Mouse (Mus musculus) MEL-GATA-1-ER (cell line): ENCODE measurements around the gene B3gnt5.
"Not testable (repeated sequence)": the region's sequence is repeated elsewhere in the genome, so short reads cannot be mapped to it uniquely, and the experiment has no call there.

Experiments
- DNase-seq: peaks from one replicate; pipeline ENCODE4 v3.0.0-alpha.2; 2012; ENCODE audit warnings: low read depth; ENCODE audit errors: extremely low read depth

B3gnt5 gene

DNA sequence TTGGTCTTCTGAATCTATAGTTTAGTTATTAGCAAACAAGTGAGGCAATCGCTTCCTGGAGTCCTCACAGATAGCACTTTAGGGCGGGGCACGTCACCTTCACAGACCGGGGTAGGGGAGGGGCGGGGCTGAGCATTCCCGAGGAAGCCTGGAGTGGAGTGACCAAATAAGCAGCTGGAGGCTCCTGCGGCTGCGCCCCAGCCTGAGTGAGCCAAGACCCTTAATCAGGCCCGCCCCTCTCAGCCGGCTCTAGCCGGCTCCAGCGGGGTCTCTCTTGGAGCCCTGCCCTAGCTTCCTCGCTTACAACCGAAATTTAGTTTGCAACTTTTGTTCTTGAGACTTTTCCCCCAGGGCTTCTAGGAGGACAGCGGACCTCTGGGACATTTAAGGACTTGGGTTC is at the start of gene B3gnt5:
TSS of gene B3gnt5 (plus strand) at position 135 of the 400 bp plus-strand sequence.
- DNase-seq: no peak

DNA sequence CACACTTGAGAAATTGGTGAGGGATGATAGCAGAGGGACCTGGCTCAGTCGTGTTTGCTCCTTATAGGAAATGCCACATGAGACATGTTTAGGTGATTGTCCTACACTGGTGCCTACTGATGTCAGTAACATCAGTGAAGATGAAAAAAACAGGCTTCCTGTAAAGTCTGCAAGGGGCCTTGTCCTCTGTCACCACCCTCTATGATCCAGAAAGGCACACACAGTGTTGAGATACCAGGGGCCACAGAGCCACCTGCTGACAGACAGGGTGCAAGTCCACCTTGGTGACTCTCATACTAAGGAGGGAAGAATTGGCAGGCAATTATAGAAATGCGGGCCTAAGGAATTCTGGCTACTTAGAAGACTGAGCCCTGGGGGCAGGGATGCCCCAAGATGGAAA is 39.0 kb upstream of the B3gnt5 start:
- DNase-seq: no peak

DNA sequence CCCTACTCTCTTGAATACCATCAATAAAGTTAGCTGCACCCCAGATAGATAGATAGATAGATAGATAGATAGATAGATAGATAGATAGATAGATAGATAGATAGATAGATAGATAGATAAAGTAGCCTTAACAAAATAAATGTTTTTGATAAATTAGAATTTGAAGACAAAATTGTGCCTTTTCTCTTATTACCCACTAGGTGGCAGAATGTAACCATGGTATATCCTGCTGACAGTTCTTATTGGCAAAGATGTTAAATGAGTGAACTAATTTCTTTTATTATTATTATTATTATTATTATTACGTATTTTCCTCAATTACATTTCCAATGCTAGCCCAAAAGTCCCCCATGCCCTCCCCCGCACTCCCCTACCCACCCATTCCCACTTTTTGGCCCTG is 35.9 kb upstream of the B3gnt5 start:
- not testable (repeated sequence) for DNase-seq

DNA sequence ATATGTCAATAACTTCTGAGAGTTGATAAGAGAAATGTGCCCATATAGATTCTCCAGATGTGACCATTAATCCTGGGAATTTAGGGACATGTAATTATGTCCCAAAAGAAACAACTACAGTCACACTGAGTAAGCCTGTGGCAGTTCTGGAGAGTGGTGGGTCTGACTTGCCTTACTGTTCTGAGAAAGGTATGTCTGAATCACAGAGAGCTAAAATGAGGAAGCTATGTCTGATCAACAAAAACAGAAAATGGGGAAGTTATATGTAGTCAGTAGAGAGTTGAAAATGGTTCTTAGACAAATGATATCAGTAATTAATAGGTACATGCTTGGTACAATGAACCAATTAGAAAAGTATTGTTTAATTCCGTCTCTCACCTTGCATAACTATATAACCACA is 27.1 kb upstream of the B3gnt5 start:
- peak; percentile 43 for DNase-seq

DNA sequence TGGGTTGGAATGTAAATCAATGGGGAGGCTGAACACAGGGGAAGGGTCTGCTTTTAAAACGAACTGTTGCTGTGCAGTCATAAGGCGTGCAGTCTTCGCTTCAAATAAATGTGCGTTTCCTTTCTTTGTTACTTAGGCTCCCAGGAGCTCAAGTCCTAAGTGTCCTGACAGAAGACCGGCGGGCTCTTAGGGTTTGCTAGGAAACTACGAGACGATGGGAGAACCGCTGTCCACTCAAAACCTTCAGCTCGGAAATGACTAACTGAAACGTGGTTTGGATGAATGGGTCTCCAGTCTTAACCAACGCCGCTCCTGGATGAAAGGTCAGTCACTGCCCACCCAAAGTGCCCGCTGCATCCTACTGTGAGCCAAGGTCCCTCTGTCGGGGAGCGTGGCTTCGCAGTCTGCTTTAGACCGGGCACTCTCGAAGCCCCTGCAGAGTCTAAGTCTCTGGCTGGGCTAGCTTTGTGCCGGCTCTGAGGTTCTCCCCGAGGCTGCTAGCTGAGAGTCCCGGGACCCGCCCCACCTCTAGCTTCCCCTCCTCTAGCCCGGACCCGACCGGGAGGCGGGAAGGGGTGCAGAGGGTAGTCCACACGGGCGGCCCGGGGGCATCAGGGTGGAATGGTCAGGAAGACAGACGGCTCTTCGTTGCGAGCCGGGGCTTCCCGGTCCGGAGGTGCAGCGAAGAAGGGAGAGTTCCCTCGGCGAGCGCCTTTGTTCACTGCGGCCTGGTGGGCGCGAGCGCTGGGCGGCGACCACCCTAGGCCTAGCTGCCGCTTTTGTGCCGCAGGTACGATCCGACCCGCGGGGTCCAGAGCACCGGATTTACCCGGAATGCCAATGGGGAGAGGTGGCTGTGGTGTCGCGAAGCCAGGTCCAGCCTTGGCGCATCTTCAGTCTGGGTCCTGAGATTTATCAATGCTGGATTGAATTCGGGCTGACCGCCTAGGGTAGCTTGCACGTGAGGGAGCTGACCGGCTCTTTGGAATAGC is 793 bp downstream of the B3gnt5 start:
- no peak for DNase-seq

GRCm38 (mm10) chr16:19761691-19762090 is 1.7 kb downstream of the B3gnt5 start:
- DNase-seq: no peak

- no peak for DNase-seq
Measured at GRCm38 (mm10) chr16:19766107-19766506, 6.1 kb downstream of the B3gnt5 start.

GRCm38 (mm10) chr16:19768046-19768445 is 8.0 kb downstream of the B3gnt5 start:
- peak; percentile 1 for DNase-seq

GRCm38 (mm10) chr16:19772013-19772412 is 12.0 kb downstream of the B3gnt5 start:
- DNase-seq: no peak

DNA sequence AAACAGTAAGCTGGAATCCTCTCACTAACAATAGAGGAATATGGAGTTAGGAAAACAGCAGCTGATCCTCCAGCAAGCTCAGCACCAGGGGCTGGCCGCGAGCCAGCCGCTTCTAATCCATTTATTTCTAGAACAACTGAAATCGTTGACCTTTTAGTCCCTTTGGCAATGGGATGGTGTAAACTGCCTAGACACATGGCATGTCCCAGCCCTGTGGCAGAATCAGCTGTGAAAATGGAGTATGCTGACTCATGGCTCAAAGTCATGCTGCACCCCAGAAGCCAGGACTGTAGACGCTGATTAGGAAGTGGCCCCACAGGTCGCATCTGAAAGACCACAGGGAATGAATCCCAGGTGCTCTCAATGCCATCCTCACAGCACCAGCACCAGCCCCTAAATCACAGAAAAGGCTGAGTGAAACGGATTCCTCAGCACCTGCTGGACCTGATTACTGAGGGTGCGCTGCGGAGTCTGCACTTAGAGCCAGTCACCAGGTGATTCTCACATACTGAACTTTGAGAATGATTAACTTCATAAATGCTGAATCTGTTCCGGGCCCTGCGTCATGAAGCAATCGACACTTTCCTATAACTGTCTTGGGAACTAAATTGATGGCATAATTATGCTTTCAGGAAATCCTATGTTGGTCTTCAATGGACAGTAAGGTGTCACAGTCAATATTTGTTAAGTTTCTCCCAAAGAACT is 26.5 kb downstream of the B3gnt5 start:
- DNase-seq: no peak

DNA sequence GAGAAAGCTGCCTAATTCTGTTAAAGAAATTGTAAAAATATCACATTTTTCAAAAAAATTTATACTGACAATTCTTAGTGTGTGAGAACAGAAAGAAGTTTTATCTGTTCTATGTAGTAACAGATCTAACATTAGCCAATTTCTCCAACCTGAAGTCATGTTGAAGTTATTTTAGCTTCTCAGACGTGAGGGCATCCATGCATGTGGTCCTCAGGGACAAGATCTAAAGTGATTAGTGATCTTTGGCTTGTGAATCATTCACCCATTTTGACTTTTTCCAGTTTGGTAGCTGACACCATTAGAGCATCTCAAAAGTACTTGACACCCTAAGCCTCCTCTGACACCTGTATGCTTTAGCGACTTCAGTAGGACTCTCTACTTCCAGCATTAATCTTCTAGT is 29.9 kb downstream of the B3gnt5 start:
- DNase-seq: no peak

- DNase-seq: no peak
Measured at GRCm38 (mm10) chr16:19818801-19819200, 58.8 kb downstream of the B3gnt5 start.
